In genomic region chr13:55168958-55169369, GRCm38 (mm10) we compare ENCODE assay signal across 9 mouse cellular contexts. TPM values are rescaled to one million over a fixed set of nuclear protein-coding genes. Genes with fewer than 3 reads are reported as not detected.
DNase-seq lines count a peak whose midpoint lies in the region; ATAC-seq and TF ChIP-seq lines count a peak whose summit lies in the region.
"Had no signal": no experiment of that assay in that cellular context is flagged by ENCODE, and none has a peak within 500 bp of the region (broad histone marks: within the 10 kb centered on the region; RNA-seq: fewer than 3 reads in every experiment).

No protein-coding gene starts in this region.

- 61% methylated on average over 13 of the region's 13 CpGs for WGBS in intestine, embryonic 14.5 days
- WGBS in intestine, postnatal 0 days: 64% methylated on average over 13 of the region's 13 CpGs
- 18% methylated on average over 13 of the region's 13 CpGs for WGBS in hindbrain, postnatal 0 days
- 51% methylated on average over 13 of the region's 13 CpGs for WGBS in limb, embryonic 13.5 days
- 24% methylated on average over 13 of the region's 13 CpGs for WGBS in neural tube, embryonic 15.5 days

- no peak overlapping the region for H3K4me2 ChIP-seq in intestine, embryonic 14.5 days (ENCODE audit: low read length)
- H3K4me2 ChIP-seq in intestine, postnatal 0 days (replicated peaks; ENCODE audit: low read depth): no peak overlapping the region
- no peak overlapping the region for H3K4me2 ChIP-seq in hindbrain, postnatal 0 days (ENCODE audit: low read depth, low read length)
- H3K4me2 ChIP-seq in limb, embryonic 13.5 days (replicated peaks): no peak overlapping the region
- H3K4me2 ChIP-seq in neural tube, embryonic 15.5 days: no peak overlapping the region

- H3K36me3 ChIP-seq in intestine, embryonic 14.5 days (ENCODE audit: control insufficient read depth, insufficient read depth, low read length): 0 out of 2 replicates have a peak, but pooled peaks cover 3% of the 10 kb centered on the region
- H3K36me3 ChIP-seq in intestine, postnatal 0 days (ENCODE audit: control insufficient read depth, insufficient read depth): 0 out of 2 replicates have a peak, but pooled peaks cover 6% of the 10 kb centered on the region
- H3K36me3 ChIP-seq in hindbrain, postnatal 0 days (ENCODE audit: insufficient read depth, low read length): no peaks in the 10 kb centered on the region
- H3K36me3 ChIP-seq in limb, embryonic 13.5 days: 0 out of 2 replicates have a peak, but pooled peaks cover 7% of the 10 kb centered on the region
- H3K36me3 ChIP-seq in neural tube, embryonic 15.5 days: no peaks in the 10 kb centered on the region

- peak overlapping the region; percentile 25; the same call in 1 of the 2 replicates for H3K27ac ChIP-seq in intestine, embryonic 14.5 days (ENCODE audit: low read depth)
- no peak overlapping the region for H3K27ac ChIP-seq in intestine, postnatal 0 days (ENCODE audit: low read depth, low read length)
- peak overlapping the region; percentile 49; the same call in 1 of the 2 replicates for H3K27ac ChIP-seq in hindbrain, postnatal 0 days
- peak overlapping the region; percentile 23; the same call in 1 of the 2 replicates for H3K27ac ChIP-seq in limb, embryonic 13.5 days
- H3K27ac ChIP-seq in neural tube, embryonic 15.5 days (replicated peaks): peak overlapping the region; percentile 4; the same call in 1 of the 2 replicates

- no peak overlapping the region for H3K9ac ChIP-seq in intestine, embryonic 14.5 days (ENCODE audit: low read length)
- no peak overlapping the region for H3K9ac ChIP-seq in intestine, postnatal 0 days (ENCODE audit: low read depth, low read length)
- H3K9ac ChIP-seq in hindbrain, postnatal 0 days (replicated peaks; ENCODE audit: low read length): no peak overlapping the region
- H3K9ac ChIP-seq in limb, embryonic 13.5 days: 0 out of 2 replicates have a peak overlapping the region, but pooled peaks have one; percentile 8
- H3K9ac ChIP-seq in neural tube, embryonic 15.5 days (replicated peaks): peak overlapping the region; percentile 17

- H3K9me3 ChIP-seq in intestine, embryonic 14.5 days (ENCODE audit: control insufficient read depth, low read length): 0 out of 2 replicates have a peak, but pooled peaks cover 2% of the 10 kb centered on the region
- no peaks in the 10 kb centered on the region for H3K9me3 ChIP-seq in intestine, postnatal 0 days (ENCODE audit: control insufficient read depth)
- H3K9me3 ChIP-seq in hindbrain, postnatal 0 days (ENCODE audit: low read length): no peaks in the 10 kb centered on the region
- 0 out of 2 replicates have a peak, but pooled peaks cover 5% of the 10 kb centered on the region for H3K9me3 ChIP-seq in limb, embryonic 13.5 days
- H3K9me3 ChIP-seq in neural tube, embryonic 15.5 days (replicated peaks): no peaks in the 10 kb centered on the region

- TF ChIP-seq CTCF in intestine, postnatal 0 days (IDR thresholded peaks at IDR 0.05; ENCODE audit: low read depth): no peak
- TF ChIP-seq CTCF in hindbrain, postnatal 0 days (IDR thresholded peaks at IDR 0.05; ENCODE audit: low read depth): no peak

- peaks cover 15% of the 10 kb centered on the region for H3K4me1 ChIP-seq in intestine, embryonic 14.5 days (replicated peaks; ENCODE audit: control insufficient read depth, insufficient read depth, low read length)
- H3K4me1 ChIP-seq in intestine, postnatal 0 days (replicated peaks; ENCODE audit: control insufficient read depth, insufficient read depth, low read length): no peaks in the 10 kb centered on the region
- peaks cover 13% of the 10 kb centered on the region; the same call in 1 of the 2 replicates for H3K4me1 ChIP-seq in hindbrain, postnatal 0 days (ENCODE audit: insufficient read depth, low read length)
- H3K4me1 ChIP-seq in limb, embryonic 13.5 days: peaks cover 16% of the 10 kb centered on the region
- peaks cover 28% of the 10 kb centered on the region for H3K4me1 ChIP-seq in neural tube, embryonic 15.5 days

- DNase-seq in intestine, embryonic 14.5 days (ENCODE audit: low spot score): no peak
- peak; percentile 44 to 55 for DNase-seq in frontal cortex, postnatal 36 days (ENCODE audit: low spot score in 2 of 2)
- DNase-seq in hindbrain, postnatal 0 days (ENCODE audit: low spot score): peak; percentile 81
- no peak for DNase-seq in cerebellum, postnatal 25 days

- peak; percentile 34; the same call in 1 of the 2 replicates for ATAC-seq in intestine, embryonic 14.5 days (replicated peaks; ENCODE audit: low FRiP score, low TSS enrichment, low read depth)
- no peak for ATAC-seq in intestine, postnatal 0 days
- peak; percentile 90 for ATAC-seq in hindbrain, postnatal 0 days
- ATAC-seq in limb, embryonic 13.5 days (ENCODE audit: low FRiP score, low read depth): peak; percentile 78
- peak; percentile 50; the same call in 1 of the 2 replicates for ATAC-seq in neural tube, embryonic 15.5 days (ENCODE audit: low FRiP score)
- ATAC-seq in cerebellum, adult (ENCODE audit: insufficient number of reproducible peaks, low FRiP score, low TSS enrichment): no peak
- ATAC-seq: Patski had no signal

- no peak overlapping the region for H3K4me3 ChIP-seq in intestine, embryonic 14.5 days (ENCODE audit: low read depth, low read length)
- no peak overlapping the region for H3K4me3 ChIP-seq in intestine, postnatal 0 days (ENCODE audit: low read depth, low read length)
- no peak overlapping the region for H3K4me3 ChIP-seq in hindbrain, postnatal 0 days (ENCODE audit: low read length)
- no peak overlapping the region for H3K4me3 ChIP-seq in limb, embryonic 13.5 days
- no peak overlapping the region for H3K4me3 ChIP-seq in neural tube, embryonic 15.5 days (replicated peaks)

- H3K27me3 ChIP-seq in intestine, embryonic 14.5 days (replicated peaks; ENCODE audit: control insufficient read depth, insufficient read depth, low read length): no peaks in the 10 kb centered on the region
- no peaks in the 10 kb centered on the region for H3K27me3 ChIP-seq in intestine, postnatal 0 days (replicated peaks; ENCODE audit: control insufficient read depth, insufficient read depth, low read length)
- H3K27me3 ChIP-seq in hindbrain, postnatal 0 days (ENCODE audit: insufficient read depth, low read length): no peaks in the 10 kb centered on the region
- H3K27me3 ChIP-seq in limb, embryonic 13.5 days: no peaks in the 10 kb centered on the region
- H3K27me3 ChIP-seq in neural tube, embryonic 15.5 days (replicated peaks): no peaks in the 10 kb centered on the region
- H3K27me3 ChIP-seq: Patski had no signal

RNA-seq across cellular contexts. Expression of gene Fgfr4, which starts 16.5 kb away (rescaled TPM):
- 19.5 and 22.5 TPM in 2 replicates for polyA plus RNA-seq in intestine, embryonic 14.5 days (2014; fragmentation: Nextera tagmentation; extraction: Ambion mirVana)
- 3.8 and 4.0 TPM in 2 replicates for polyA plus RNA-seq in intestine, postnatal 0 days (2015; fragmentation: Nextera tagmentation; extraction: Ambion mirVana)
- 0.84 and 2.5 TPM in 2 replicates for total RNA-seq in hindbrain, postnatal 0 days (2014; rRNA removed)
- 1.0 and 1.5 TPM in 2 replicates for polyA plus RNA-seq in hindbrain, postnatal 0 days (2015; fragmentation: Nextera tagmentation; extraction: Ambion mirVana)
- 11.8 and 12.0 TPM in 2 replicates for polyA plus RNA-seq in limb, embryonic 13.5 days (2015; fragmentation: Nextera tagmentation; extraction: Ambion mirVana)
- polyA plus RNA-seq in neural tube, embryonic 15.5 days (2015; fragmentation: Nextera tagmentation; extraction: Ambion mirVana): 1.7 and 2.2 TPM in 2 replicates

RNA-seq across cellular contexts. Expression of gene Gm17617, which starts 35.6 kb away (rescaled TPM):
- not detected in 2 replicates for polyA plus RNA-seq in intestine, embryonic 14.5 days (2014; fragmentation: Nextera tagmentation; extraction: Ambion mirVana)
- not detected in 2 replicates for polyA plus RNA-seq in intestine, postnatal 0 days (2015; fragmentation: Nextera tagmentation; extraction: Ambion mirVana)
- not detected in 2 replicates for total RNA-seq in hindbrain, postnatal 0 days (2014; rRNA removed)
- polyA plus RNA-seq in hindbrain, postnatal 0 days (2015; fragmentation: Nextera tagmentation; extraction: Ambion mirVana): not detected in 2 replicates
- polyA plus RNA-seq in limb, embryonic 13.5 days (2015; fragmentation: Nextera tagmentation; extraction: Ambion mirVana): not detected in 2 replicates
- not detected in 2 replicates for polyA plus RNA-seq in neural tube, embryonic 15.5 days (2015; fragmentation: Nextera tagmentation; extraction: Ambion mirVana)
- polyA plus RNA-seq: Patski had no signal

RNA-seq across cellular contexts. Expression of gene Nsd1, which starts 40.6 kb away (rescaled TPM):
- 67.5 and 69.3 TPM in 2 replicates for polyA plus RNA-seq in intestine, embryonic 14.5 days (2014; fragmentation: Nextera tagmentation; extraction: Ambion mirVana)
- 37.4 and 38.0 TPM in 2 replicates for polyA plus RNA-seq in intestine, postnatal 0 days (2015; fragmentation: Nextera tagmentation; extraction: Ambion mirVana)
- total RNA-seq in hindbrain, postnatal 0 days (2014; rRNA removed): 59.3 and 78.2 TPM in 2 replicates
- polyA plus RNA-seq in hindbrain, postnatal 0 days (2015; fragmentation: Nextera tagmentation; extraction: Ambion mirVana): 64.0 and 67.7 TPM in 2 replicates
- polyA plus RNA-seq in limb, embryonic 13.5 days (2015; fragmentation: Nextera tagmentation; extraction: Ambion mirVana): 80.4 and 82.4 TPM in 2 replicates
- polyA plus RNA-seq in neural tube, embryonic 15.5 days (2015; fragmentation: Nextera tagmentation; extraction: Ambion mirVana): 51.4 and 52.1 TPM in 2 replicates

Comparison
In these comparisons a context has a peak if more than half of its experiments do, and no peak if none do; other contexts are left out.
1. ATAC-seq: peak in intestine, embryonic 14.5 days (single experiment), hindbrain, postnatal 0 days (single experiment), limb, embryonic 13.5 days (single experiment) and neural tube, embryonic 15.5 days (single experiment); none in intestine, postnatal 0 days (single experiment) and cerebellum, adult (single experiment).
2. DNase-seq: peak in frontal cortex, postnatal 36 days (2 of 2) and hindbrain, postnatal 0 days (single experiment); none in intestine, embryonic 14.5 days (single experiment) and cerebellum, postnatal 25 days (0 of 2).
3. H3K9ac ChIP-seq: peak in limb, embryonic 13.5 days (single experiment) and neural tube, embryonic 15.5 days (single experiment); none in intestine, embryonic 14.5 days (single experiment), intestine, postnatal 0 days (single experiment) and hindbrain, postnatal 0 days (single experiment).